Mouse (Mus musculus) embryo, embryonic 9.5 days (tissue): Measurements from ENCODE around the gene Unc80.
A peak's percentile ranks its signal among the peaks of the same experiment; 100 is the strongest.

Experiments
- DNase-seq: peaks from one replicate; pipeline ENCODE4 v3.0.0-alpha.2; 2017; ENCODE audit errors: extremely low spot score

The Unc80 gene

DNA sequence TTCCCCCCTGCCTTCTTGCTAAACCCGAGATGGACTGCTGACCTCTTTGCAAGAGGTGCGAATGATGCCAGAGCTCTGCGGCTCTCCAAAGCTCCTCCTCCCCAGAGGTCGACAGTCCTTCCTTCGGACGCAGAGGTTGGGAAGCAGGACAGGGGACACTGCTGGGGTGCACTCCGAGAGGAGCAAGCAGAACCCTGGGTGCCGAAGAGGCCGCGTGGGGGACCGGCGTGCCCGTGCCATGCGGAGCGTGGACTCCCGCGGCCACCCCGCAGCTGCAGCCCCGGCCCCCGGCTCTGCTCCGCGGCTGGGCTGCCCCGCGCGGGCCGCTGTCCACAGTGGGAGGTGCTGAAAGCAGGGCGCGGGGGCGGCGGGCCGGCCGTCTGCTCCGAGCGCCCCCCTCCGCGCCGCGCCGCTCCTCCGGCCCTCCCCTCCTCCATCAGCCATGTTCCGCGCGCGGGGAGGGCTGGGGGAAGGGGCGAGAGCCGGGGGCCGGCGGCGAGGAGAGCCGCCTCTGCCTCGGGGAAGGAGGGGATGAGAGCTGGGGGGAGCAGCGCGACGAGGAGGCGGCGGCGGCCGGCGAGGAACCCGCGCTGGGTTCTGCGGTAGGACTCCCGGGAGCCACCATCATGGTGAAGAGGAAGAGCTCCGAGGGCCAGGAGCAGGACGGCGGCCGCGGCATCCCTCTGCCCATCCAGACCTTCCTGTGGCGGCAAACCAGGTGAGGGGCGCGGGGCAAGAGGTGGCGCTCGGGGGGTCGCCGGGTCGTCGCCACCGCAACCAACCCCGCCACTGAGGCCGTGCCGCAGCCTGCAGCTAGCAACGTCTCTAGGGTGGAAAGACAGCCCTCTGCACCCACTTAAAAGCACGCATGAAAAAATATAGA lies at the start of gene Unc80:
TSS of gene Unc80 (plus strand) at position 547 of the 883 bp plus-strand sequence.
- DNase-seq, result peak; percentile 70

DNA sequence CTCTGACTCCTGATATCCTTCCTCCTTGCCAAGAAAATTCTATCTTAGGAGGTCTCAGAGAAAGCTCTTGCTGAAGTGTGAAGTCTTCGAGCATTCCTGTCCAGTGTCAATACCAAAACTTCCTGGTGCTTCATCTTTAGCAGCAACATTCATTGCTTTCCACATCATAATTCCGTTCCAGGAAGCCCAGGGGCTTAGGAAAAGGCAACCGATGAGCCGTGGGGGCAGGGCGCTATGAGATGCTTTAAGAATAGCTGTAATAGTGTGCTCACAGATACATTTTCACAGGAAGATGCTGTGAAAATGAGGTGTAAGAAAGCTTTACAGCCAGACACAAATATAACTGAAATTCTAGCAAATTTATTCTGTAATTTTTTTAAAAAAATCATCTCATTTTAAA lies 42.1 kb upstream of the Unc80 start:
- DNase-seq, result no peak

DNA sequence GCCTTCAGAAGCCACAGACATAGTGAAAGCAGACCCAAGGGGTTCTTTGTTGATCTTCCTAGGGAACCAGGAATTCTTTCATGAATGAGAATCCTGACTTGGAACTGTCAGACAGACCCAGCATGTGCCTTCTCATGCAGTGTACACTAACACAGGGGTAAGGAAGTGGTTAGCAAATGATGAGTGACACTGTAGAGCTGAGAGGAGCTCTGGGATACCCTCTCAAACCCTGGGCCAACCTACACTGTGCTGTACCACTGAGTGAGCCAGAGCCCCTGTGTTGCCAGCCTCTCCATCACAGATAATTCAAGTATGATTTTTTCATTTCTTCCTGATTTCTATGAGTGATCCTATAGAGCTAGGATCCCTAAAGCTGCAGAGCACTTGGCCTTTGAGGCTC lies 37.2 kb upstream of the Unc80 start:
- DNase-seq, result no peak

DNA sequence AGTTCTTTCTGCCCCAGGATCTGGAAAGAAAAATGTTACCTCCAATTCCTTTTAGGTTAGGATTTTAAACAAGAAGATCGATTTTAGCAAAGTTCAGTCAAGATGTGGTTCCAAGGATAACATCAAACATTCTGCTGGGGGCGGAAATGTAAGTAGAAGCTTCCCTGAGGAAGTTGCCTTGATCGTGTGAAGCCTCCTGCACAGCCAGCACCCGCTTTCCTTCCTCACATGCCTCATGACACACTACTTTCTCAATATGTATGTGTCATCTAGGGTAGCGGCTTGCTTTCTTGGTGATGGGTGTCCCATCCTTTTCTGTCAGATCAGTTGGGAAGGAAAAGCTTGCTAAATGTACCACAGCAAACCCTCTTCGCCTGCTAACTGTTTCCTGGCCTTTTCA lies 36.7 kb upstream of the Unc80 start:
- no peak for DNase-seq

- DNase-seq, result no peak
Observed at GRCm38 (mm10) chr1:66438069-66438468, 30.1 kb upstream of the Unc80 start.

DNA sequence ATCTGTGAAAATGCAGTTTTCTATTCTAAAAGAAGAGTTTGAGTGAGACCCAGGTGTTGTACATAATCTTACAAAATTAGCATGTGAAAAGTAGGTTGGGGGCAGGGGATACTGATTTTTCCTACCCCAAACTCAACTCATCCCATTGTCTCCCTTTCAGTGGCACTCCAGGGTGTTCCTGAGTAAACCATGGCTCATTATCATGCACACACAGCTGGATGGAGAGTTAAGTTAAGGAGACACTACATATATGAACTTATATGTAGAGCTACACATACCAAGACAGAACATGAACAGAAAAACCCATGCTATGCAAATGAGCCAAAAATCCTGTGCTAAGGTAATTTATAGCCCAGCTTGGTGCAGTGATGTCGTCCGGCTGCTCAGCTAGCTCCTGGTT lies 25.2 kb upstream of the Unc80 start:
- no peak for DNase-seq

- no peak for DNase-seq
Observed at GRCm38 (mm10) chr1:66449471-66449870, 18.7 kb upstream of the Unc80 start.

DNA sequence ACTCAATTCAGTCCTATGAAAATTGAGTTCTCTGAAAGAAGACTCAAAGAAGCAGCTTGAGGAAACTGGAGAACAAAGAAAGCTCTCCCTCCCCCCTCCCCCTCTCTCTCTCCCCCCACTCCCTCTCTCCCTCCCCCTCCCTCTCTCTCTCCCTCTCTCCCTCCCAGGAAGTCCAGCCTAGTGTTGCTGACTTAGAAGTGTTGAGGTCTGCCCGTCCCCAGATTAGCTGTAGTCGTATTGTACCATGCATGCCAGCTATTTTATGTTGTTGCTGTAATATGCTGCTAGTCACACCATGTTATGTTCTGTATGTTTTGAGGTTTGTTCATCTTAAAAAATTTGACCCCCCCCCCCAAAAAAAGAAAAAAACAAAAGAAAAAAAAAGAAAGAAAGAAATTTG lies 11.6 kb upstream of the Unc80 start:
- no peak for DNase-seq

DNA sequence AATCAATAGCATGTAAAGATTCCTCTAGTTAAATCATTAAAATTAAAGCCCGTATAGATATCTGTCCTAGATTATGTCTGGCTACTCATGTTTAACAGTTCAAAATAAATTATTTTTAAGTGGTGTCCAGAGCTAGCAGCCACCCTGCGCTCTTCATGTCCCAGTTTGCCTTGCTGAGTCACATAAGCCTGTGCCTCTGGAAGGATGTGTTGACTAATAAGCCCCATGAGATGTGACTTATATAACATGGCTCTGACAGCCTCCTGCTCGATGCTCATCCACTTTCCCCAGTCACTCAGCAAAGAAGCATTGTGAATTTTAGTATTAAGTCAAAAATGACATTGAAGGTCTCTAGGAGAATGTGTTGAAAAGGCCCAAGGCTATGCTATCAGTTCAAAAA lies 10.4 kb upstream of the Unc80 start:
- no peak for DNase-seq

DNA sequence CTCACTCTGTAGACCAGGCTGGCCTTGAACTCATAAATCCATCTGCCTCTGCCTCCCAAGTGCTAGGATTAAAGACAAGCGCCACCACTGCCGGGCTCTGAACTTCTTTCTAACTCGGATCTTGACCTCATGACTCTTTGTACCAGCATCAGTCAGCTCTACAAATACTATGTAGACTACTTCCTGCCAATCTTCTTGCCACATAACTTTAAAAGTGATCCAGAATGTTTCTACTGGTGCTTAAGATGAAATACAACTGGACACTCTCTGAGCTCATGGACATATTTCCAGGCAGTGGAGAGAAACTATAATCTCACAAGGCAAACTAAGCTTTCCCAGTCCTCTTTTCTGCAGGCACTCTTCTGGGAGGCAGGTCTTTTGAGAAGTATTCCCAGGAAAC lies 8.8 kb upstream of the Unc80 start:
- DNase-seq, result no peak

DNA sequence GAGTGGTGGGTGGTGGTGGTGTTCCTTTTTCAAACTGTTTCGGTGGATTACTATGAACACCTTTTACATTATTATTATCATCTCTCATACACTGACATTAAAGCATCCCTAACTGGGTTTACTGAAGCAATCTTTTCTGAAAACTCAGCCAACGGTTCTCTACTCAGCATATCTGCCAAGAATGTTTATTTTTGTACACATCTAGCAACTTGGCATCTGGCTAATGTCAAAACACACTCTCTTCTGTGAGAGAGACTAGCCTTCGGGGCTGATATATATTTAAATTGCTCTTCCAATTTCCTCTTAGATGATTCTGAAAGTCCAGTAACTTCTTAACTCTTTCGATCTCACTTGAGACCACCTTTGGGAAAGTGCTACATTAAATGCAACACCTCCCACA lies 7.3 kb upstream of the Unc80 start:
- no peak for DNase-seq

DNA sequence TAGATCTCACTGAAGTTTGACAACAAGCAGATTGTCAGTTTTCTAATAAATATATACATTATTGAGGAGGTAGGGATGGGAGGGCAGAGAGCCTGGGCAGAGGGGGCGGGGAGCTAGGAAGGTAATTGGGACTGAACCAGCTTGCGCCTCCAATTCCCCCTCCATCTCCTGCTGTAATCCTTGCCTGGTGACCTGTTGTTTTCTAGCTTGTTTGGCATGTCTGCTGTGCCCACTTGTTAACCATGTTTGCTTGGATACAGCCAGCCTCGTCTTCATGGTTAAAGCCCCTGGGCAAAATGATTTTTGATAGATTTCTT lies 495 bp downstream of the Unc80 start:
- DNase-seq, result no peak

DNA sequence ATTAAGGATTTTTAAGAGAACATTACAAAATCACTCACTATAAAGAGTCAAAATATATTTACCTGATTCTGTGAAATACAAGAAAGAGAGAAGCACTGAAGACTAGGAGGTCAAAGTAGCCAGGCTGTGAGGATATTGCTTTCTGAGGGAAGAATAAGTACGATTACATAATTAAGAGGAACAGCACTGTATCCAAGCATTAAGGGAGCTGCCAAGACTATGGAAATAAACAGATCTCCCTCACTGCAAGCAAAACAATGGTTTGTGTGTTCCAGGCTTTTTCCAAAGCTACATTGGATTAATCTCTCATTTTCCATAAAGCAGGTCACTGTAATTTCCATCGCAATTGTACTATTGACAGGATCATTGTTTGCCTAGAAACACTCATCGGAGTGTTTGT lies 14.6 kb downstream of the Unc80 start:
- DNase-seq, result no peak

DNA sequence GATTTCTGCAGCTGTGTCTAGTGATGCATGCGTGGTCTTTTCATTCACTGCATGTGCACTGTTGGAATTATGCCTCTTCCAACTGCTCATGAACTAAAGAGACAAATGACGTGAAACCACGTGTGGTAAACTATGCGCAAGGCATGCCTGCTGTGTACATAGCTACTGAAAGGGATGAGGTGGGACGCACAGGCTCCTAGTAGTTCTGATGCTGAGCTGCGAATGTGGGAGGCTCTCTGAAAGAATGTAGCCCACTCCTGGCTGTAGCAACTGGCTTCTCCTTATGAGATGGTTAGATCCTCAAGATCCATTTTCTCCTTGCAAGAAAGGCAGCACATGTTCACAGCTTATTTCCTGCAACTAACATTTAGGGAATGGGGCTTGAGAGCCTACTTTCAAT lies 24.9 kb downstream of the Unc80 start:
- no peak for DNase-seq

DNA sequence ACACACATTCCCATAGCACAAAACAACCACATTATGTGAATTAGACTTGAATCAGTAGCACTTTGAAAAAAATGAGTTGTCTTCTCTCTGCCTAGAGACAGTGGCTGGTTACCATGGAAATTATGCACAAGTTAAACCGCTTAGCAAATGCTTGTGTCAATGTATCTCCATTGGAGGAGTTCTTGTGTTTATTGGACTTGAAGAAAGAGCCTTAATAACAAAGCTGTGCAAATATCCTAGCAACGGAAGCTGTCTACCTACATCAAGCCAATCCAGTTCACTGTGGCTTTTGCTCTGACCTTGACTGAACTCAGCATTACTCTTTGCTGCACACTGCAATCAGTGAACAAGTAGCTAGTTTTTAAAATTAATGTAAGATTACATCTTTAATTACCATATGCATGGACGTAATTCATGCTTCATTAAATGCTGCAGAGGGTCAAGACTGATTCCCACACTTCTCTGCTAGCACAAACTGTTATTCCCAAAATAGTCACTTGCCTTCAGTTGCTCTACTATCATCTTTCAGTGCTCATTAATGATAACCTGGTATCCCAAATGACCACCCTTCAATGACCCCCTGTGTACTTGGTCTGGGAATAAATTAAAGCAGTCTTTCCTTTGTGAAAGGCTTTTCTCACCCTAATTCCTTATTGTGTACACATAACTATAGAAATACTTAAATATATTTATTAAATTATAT lies 27.3 kb downstream of the Unc80 start:
- DNase-seq, result no peak

DNA sequence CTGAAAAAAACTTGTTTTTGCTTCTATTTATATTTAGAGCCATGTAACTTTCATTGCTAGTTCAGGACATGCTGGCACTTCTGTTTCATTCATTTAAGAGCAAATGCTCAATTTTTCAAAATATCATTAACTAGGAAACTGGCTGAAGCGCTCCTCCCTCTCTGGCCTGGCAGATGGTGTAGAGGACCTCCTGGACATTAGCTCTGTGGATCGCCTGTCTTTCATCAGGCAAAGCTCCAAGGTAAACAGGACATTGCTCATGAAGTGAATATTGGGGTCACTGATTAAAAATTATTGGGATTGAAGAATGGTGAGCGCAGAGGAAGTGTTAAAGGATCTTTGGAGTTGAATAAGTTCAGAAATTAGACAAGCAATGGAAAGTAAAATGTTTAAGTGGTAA lies 82.6 kb downstream of the Unc80 start:
- DNase-seq, result no peak

DNA sequence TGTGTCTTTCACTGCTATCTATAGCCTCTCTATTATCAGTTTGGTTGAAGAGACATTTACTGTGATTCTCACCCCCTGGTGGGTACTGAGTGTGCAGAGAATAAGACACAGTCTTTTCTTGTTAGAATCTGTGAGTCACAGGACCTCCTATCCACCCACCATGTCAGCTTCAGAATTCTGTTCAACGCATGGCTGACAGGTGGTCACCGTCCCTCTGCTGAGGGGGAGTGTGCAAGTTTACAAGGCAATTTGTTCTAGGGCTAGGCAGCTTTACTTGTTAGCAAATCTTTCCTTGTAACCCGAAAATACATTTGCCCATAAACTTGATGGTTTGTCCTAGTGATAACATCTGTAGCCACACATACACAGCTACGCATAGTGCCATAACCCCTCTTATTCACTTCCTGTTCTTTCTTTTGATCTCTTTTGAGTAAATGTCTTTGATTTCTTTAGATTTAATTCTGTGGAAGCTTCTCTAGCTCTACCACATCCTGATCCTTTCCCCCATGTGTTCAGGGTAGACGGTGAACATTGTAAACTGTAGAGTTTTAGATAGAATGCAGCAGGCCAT lies 84.3 kb downstream of the Unc80 start:
- DNase-seq, result no peak

- no peak for DNase-seq
Observed at GRCm38 (mm10) chr1:66561636-66562270, 93.6 kb downstream of the Unc80 start.

GRCm38 (mm10) chr1:66562332-66562731 lies 94.2 kb downstream of the Unc80 start:
- DNase-seq, result no peak

DNA sequence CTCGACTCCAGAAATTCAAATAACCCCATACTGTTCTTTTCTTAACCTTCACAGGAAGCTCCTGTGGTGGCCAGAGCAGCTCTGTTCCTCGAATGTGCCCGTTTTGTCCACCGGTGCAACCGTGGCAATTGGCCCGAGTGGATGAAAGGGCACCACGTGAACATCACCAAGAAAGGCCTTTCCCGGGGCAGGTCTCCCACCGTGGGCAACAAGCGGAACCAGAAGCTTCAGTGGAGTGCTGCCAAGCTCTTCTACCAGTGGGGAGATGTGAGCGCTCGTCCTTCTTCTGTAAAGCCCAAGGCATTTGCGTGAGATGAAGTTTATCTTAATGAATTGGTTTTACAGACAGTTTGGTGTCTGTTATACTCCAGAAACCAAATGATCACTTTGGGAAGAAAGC lies 101.6 kb downstream of the Unc80 start:
- DNase-seq, result no peak

GRCm38 (mm10) chr1:66597163-66597788 lies 129.1 kb downstream of the Unc80 start:
- no peak for DNase-seq

DNA sequence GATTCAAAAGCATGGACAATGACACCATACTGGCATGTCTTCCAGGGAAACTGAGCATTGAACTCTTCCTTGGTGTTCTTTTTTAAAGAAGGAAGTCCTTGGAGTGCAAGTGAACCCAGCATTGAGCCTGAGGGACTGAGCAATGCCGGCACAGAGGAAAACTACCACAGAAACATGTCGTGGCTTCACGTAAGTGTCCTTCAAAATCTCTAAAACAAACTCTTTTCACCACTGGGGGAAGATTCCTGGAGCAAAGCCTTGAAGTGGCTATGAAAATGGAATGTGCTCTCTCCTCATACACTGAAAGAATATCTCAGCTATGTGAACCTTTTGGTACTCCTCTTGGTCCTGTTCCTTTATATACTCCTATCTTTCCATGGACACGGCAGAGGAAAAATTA lies 140.1 kb downstream of the Unc80 start:
- DNase-seq, result no peak
